Mouse (Mus musculus) bone marrow, adult 2 months (tissue): ENCODE data around the gene Rpl19.

Experiments used
- CTCF ChIP-seq: fragments of 200-500 bp; IDR thresholded peaks from 2 replicates; pipeline ENCODE4 v1.5.1; 2011; ENCODE audit warnings: low read length, control low read depth; ENCODE audit not compliant: control insufficient read depth, insufficient read depth
- POLR2A ChIP-seq: fragments of 200-500 bp; IDR thresholded peaks from 2 replicates; pipeline ENCODE4 v1.6.1; 2011; ENCODE audit warnings: low read depth, mild to moderate bottlenecking, control low read depth, low read length, borderline replicate concordance; ENCODE audit not compliant: control insufficient read depth

DNA sequence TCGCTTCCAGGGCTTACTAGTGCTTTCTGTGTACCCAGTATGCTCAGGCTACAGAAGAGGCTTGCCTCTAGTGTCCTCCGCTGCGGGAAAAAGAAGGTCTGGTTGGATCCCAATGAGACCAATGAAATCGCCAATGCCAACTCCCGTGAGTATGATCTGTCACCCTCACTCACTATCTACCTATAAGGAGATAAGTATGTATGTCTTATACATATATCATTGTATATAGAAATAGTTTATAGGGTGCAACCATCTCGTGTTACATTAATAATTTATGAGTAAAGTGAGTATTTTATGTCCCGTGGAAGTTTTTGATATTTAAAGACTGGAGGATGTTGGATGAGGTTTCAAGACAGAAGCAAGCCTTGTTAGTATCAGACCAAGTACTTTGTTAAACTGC, 1.3 kb downstream of the Rpl19 start:
- TF ChIP-seq CTCF, result no peak
- TF ChIP-seq POLR2A, result no peak
